ENCODE assay signal across 15 mouse cellular contexts in the genomic region with DNA sequence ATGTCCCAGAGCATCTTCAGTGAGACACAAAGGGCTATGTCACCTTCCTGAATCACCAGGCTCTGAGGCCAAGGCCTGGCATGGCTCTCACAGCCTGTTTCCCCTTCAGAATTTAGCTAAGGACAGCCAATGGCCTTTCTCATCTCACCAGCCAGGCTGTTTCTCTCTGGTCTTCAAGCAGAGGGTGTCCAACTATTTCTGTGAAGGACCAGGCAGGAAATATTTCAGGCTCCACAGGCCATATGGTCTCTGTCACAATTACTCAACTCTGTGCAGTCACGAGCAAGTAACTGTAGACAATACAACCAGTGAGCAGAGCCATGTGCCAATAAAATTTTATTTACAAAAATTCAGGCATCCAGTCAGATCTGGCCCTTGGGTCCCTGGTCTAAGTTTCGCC.
A peak's percentile ranks its signal among the peaks of the same experiment; 100 is the strongest.
DNase-seq lines count a peak whose midpoint lies in the region; ATAC-seq and TF ChIP-seq lines count a peak whose summit lies in the region.
"Had no signal": no experiment of that assay in that cellular context is flagged by ENCODE, and none has a peak within 500 bp of the region (broad histone marks: within the 10 kb centered on the region; RNA-seq: fewer than 3 reads in every experiment).

No protein-coding gene starts in this region.

- H3K27me3 ChIP-seq in heart, embryonic 11.5 days (ENCODE audit: control insufficient read depth, insufficient read depth, low read length), result no peaks in the 10 kb centered on the region
- H3K27me3 ChIP-seq in heart, postnatal 0 days (ENCODE audit: control insufficient read depth, insufficient read depth, low read length), result no peaks in the 10 kb centered on the region
- H3K27me3 ChIP-seq: limb, embryonic 15.5 days; neural tube, embryonic 12.5 days had no signal

- no peak overlapping the region for H3K4me3 ChIP-seq in heart, embryonic 11.5 days (ENCODE audit: low read depth, low read length)
- H3K4me3 ChIP-seq in heart, postnatal 0 days (ENCODE audit: low read depth, low read length), result no peak overlapping the region
- H3K4me3 ChIP-seq in gastrocnemius, adult 2 months, result no peak overlapping the region
- H3K4me3 ChIP-seq: erythroblast, embryonic 14.5 days; hindbrain, embryonic 10.5 days; limb, embryonic 15.5 days; neural tube, embryonic 12.5 days had no signal

- H3K9ac ChIP-seq in heart, embryonic 11.5 days (ENCODE audit: low read depth, low read length), result no peak overlapping the region
- H3K9ac ChIP-seq in heart, postnatal 0 days (replicated peaks; ENCODE audit: low read depth, low read length), result no peak overlapping the region
- H3K9ac ChIP-seq: limb, embryonic 15.5 days; neural tube, embryonic 12.5 days had no signal

- no peaks in the 10 kb centered on the region for H3K9me3 ChIP-seq in heart, embryonic 11.5 days (replicated peaks; ENCODE audit: control insufficient read depth, low read length)
- H3K9me3 ChIP-seq in heart, postnatal 0 days (replicated peaks; ENCODE audit: control insufficient read depth, low read length), result no peaks in the 10 kb centered on the region
- H3K9me3 ChIP-seq: hindbrain, embryonic 10.5 days; limb, embryonic 15.5 days; neural tube, embryonic 12.5 days had no signal

- H3K27ac ChIP-seq in heart, embryonic 11.5 days (ENCODE audit: low read depth, low read length), result no peak overlapping the region
- H3K27ac ChIP-seq in heart, postnatal 0 days (ENCODE audit: low read depth), result no peak overlapping the region
- H3K27ac ChIP-seq in gastrocnemius, adult 2 months, result no peak overlapping the region
- H3K27ac ChIP-seq: hindbrain, embryonic 10.5 days; limb, embryonic 15.5 days; macrophage; neural tube, embryonic 12.5 days had no signal

- intact Hi-C loops in gastrocnemius, adult 2 months (cut with DNase I), result loop anchor here (10.0 kb wide), 1 partner anchor 395 kb away; no protein-coding TSS in a partner anchor

- DNase-seq in heart, adult 8-10 months (ENCODE audit: low spot score), result peak; percentile 44
- DNase-seq in cerebellum, adult 18-20 months, result peak; percentile 63 to 78
- no peak for DNase-seq in heart, postnatal 0 days (ENCODE audit: low spot score)
- peak; percentile 34 for DNase-seq in lung, postnatal 14 days
- no peak for DNase-seq in gastrocnemius, adult 2 months
- no peak for DNase-seq in kidney, postnatal 4 days
- DNase-seq: adrenal gland, adult 2 months; thymus, postnatal 14 days had no signal

- ATAC-seq in heart, embryonic 11.5 days (replicated peaks; ENCODE audit: insufficient number of reproducible peaks, low FRiP score, low TSS enrichment), result no peak
- ATAC-seq in heart, postnatal 0 days (ENCODE audit: insufficient read depth, low read depth), result peak; percentile 24; the same call in 1 of the 2 replicates
- ATAC-seq in megakaryocyte-erythroid progenitor cell, adult 5-6 weeks (replicated peaks; ENCODE audit: low FRiP score, low TSS enrichment, poor library complexity, severe bottlenecking), result no peak

- no peak for TF ChIP-seq CTCF in heart, postnatal 0 days (IDR thresholded peaks at IDR 0.05; ENCODE audit: low read depth)
- no peak for TF ChIP-seq CTCF in gastrocnemius, adult 2 months (IDR thresholded peaks at IDR 0.05)

- H3K4me1 ChIP-seq in heart, embryonic 11.5 days (ENCODE audit: control insufficient read depth, insufficient read depth, low read length), result no peaks in the 10 kb centered on the region
- no peaks in the 10 kb centered on the region for H3K4me1 ChIP-seq in heart, postnatal 0 days (ENCODE audit: control insufficient read depth, insufficient read depth)

- H3K36me3 ChIP-seq in heart, embryonic 11.5 days (ENCODE audit: control insufficient read depth, insufficient read depth, low read length), result 0 out of 2 replicates have a peak, but pooled peaks cover 3% of the 10 kb centered on the region
- H3K36me3 ChIP-seq in heart, postnatal 0 days (replicated peaks; ENCODE audit: control insufficient read depth, insufficient read depth, low read length), result peaks cover 2% of the 10 kb centered on the region; the same call in 1 of the 2 replicates
- H3K36me3 ChIP-seq: hindbrain, embryonic 10.5 days; limb, embryonic 15.5 days; neural tube, embryonic 12.5 days had no signal

- WGBS in heart, embryonic 11.5 days (ENCODE audit: insufficient replicate concordance), result 72% methylated on average over 2 of the region's 2 CpGs
- WGBS in heart, postnatal 0 days, result 68% methylated on average over 2 of the region's 2 CpGs

- TF ChIP-seq EP300 in heart, postnatal 0 days (IDR thresholded peaks at IDR 0.05; ENCODE audit: low read depth), result no peak

- H3K4me2 ChIP-seq in heart, embryonic 11.5 days, result no peak overlapping the region
- H3K4me2 ChIP-seq in heart, postnatal 0 days (ENCODE audit: low read depth, low read length), result no peak overlapping the region
- H3K4me2 ChIP-seq: limb, embryonic 15.5 days; neural tube, embryonic 12.5 days had no signal

Comparison
In these comparisons a context has a peak if more than half of its experiments do, and no peak if none do; other contexts are left out.
1. DNase-seq: peak in heart, adult 8-10 months (single experiment), cerebellum, adult 18-20 months (2 of 2) and lung, postnatal 14 days (single experiment); none in heart, postnatal 0 days (single experiment), gastrocnemius, adult 2 months (single experiment) and kidney, postnatal 4 days (0 of 2).